ENCODE assay signal across 13 mouse cellular contexts in genomic region chr9:101956228-101956627, GRCm38 (mm10).
DNase-seq lines count a peak whose midpoint lies in the region; ATAC-seq and TF ChIP-seq lines count a peak whose summit lies in the region.
"Had no signal": no experiment of that assay in that cellular context is flagged by ENCODE, and none has a peak within 500 bp of the region (broad histone marks: within the 10 kb centered on the region; RNA-seq: fewer than 3 reads in every experiment).

No protein-coding gene starts in this region.

- 37% methylated on average over 4 of the region's 4 CpGs for WGBS in hindbrain, postnatal 0 days

- peaks cover 7% of the 10 kb centered on the region; the same call in 1 of the 2 replicates for H3K4me1 ChIP-seq in hindbrain, postnatal 0 days (ENCODE audit: insufficient read depth, low read length)

- ATAC-seq in cerebellum, adult (ENCODE audit: insufficient number of reproducible peaks, low FRiP score, low TSS enrichment): no peak
- no peak for ATAC-seq in hindbrain, postnatal 0 days
- no peak for ATAC-seq in inflammation-experienced regulatory T-cells, adult 6 months

- peak; percentile 8 for DNase-seq in cerebellum, adult 9-10 months
- DNase-seq in layer of hippocampus, adult 11-12 months (ENCODE audit: low spot score): peak; percentile 8
- no peak for DNase-seq in layer of hippocampus, postnatal 14 days (ENCODE audit: low spot score in 2 of 2)
- peak; percentile 71 for DNase-seq in brain, adult 2 months (ENCODE audit: low read depth, low spot score)
- no peak for DNase-seq in hindbrain, postnatal 0 days (ENCODE audit: low spot score)
- DNase-seq in spleen, postnatal 36 days (ENCODE audit: low spot score in 2 of 2): no peak
- DNase-seq: cerebellum, adult 8-10 months; gastrocnemius, postnatal 25 days; kidney, adult 9 months; lung, adult 18-20 months had no signal

- H3K4me2 ChIP-seq in hindbrain, postnatal 0 days (ENCODE audit: low read depth, low read length): no peak overlapping the region

- no peaks in the 10 kb centered on the region for H3K27me3 ChIP-seq in hindbrain, postnatal 0 days (ENCODE audit: insufficient read depth, low read length)
- H3K27me3 ChIP-seq: CH12.LX had no signal

- no peaks in the 10 kb centered on the region for H3K9me3 ChIP-seq in hindbrain, postnatal 0 days (ENCODE audit: low read length)

- no peak for TF ChIP-seq CTCF in hindbrain, postnatal 0 days (IDR thresholded peaks at IDR 0.05; ENCODE audit: low read depth)

- no peak overlapping the region for H3K4me3 ChIP-seq in hindbrain, postnatal 0 days (ENCODE audit: low read length)

- 0 out of 2 replicates have a peak overlapping the region, but pooled peaks have one; percentile 11 for H3K27ac ChIP-seq in hindbrain, postnatal 0 days

- no peak overlapping the region for H3K9ac ChIP-seq in hindbrain, postnatal 0 days (replicated peaks; ENCODE audit: low read length)

- H3K36me3 ChIP-seq in hindbrain, postnatal 0 days (ENCODE audit: insufficient read depth, low read length): no peaks in the 10 kb centered on the region

Comparison
In these comparisons a context has a peak if more than half of its experiments do, and no peak if none do; other contexts are left out.
1. DNase-seq: peak in cerebellum, adult 9-10 months (single experiment), layer of hippocampus, adult 11-12 months (single experiment) and brain, adult 2 months (single experiment); none in layer of hippocampus, postnatal 14 days (0 of 2), hindbrain, postnatal 0 days (single experiment) and spleen, postnatal 36 days (0 of 2).